8 mouse cellular contexts compared by ENCODE assay signal in the genomic region with DNA sequence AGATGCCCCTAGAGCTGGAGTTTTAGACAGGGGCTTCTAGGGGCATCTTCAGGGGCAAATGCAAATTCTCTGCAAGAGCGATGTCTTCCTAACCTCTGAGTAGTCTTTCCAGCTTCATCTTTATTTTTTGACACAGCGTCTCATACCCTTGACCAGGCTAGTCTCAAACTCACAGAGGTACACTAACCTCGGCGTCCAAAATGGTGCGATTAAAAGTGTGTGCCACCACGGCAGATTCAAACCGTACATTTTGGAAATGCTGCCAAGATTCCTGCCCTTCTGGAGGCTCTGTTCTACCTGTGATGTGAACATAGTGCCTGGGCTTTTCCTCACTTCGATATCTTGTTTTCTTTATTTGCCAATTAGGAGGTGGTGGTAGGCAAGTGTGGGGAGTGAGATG. TPM values are rescaled to one million over a fixed set of nuclear protein-coding genes. Genes with fewer than 3 reads are reported as not detected.
A peak's percentile ranks its signal among the peaks of the same experiment; 100 is the strongest.
DNase-seq lines count a peak whose midpoint lies in the region; ATAC-seq and TF ChIP-seq lines count a peak whose summit lies in the region.

No protein-coding gene starts in this region.

- H3K4me3 ChIP-seq in heart, embryonic 10.5 days, result peak overlapping the region; percentile 85; the same call in 1 of the 2 replicates
- H3K4me3 ChIP-seq in MEL (ENCODE audit: control insufficient read depth in 1 of 2, insufficient read depth in 1 of 2, low read depth in 2 of 2, low read length in 2 of 2), result peak overlapping the region in 1 of 2 experiments; percentile 23; a peak in 2 of 4 replicates
- H3K4me3 ChIP-seq in forebrain, embryonic 16.5 days (replicated peaks; ENCODE audit: low read length), result no peak overlapping the region
- H3K4me3 ChIP-seq in liver, postnatal 0 days (ENCODE audit: low read depth, low read length), result no peak overlapping the region

- TF ChIP-seq POLR2A in MEL (IDR thresholded peaks at IDR 0.05; ENCODE audit: control insufficient read depth in 1 of 2, insufficient read depth in 1 of 2, low read depth in 1 of 2, low read length in 2 of 2, poor library complexity in 1 of 2), result no peak

- H3K4me2 ChIP-seq in forebrain, embryonic 16.5 days (ENCODE audit: low read length), result peak overlapping the region; percentile 69; the same call in 1 of the 2 replicates
- H3K4me2 ChIP-seq in liver, postnatal 0 days (ENCODE audit: low read depth, low read length), result peak overlapping the region; percentile 48

- no peaks in the 10 kb centered on the region; the same call in 1 of the 2 replicates for H3K36me3 ChIP-seq in heart, embryonic 10.5 days
- H3K36me3 ChIP-seq in MEL (ENCODE audit: control insufficient read depth in 1 of 2, insufficient read depth in 2 of 2, low read length in 2 of 2), result peaks cover 0 to 11% of the 10 kb centered on the region in 2 experiments; a peak in 2 of 4 replicates
- H3K36me3 ChIP-seq in forebrain, embryonic 16.5 days (ENCODE audit: control insufficient read depth, insufficient read depth), result no peaks in the 10 kb centered on the region
- no peaks in the 10 kb centered on the region for H3K36me3 ChIP-seq in liver, postnatal 0 days (replicated peaks; ENCODE audit: insufficient read depth, low read length)

- H3K9me3 ChIP-seq in heart, embryonic 10.5 days, result no peaks in the 10 kb centered on the region; the same call in 1 of the 2 replicates
- H3K9me3 ChIP-seq in MEL (replicated peaks; ENCODE audit: insufficient read depth, low read length), result no peaks in the 10 kb centered on the region
- 0 out of 2 replicates have a peak, but pooled peaks cover 4% of the 10 kb centered on the region for H3K9me3 ChIP-seq in forebrain, embryonic 16.5 days (ENCODE audit: control insufficient read depth, low read length)
- H3K9me3 ChIP-seq in liver, postnatal 0 days (ENCODE audit: low read length), result no peaks in the 10 kb centered on the region

- 0 out of 2 replicates have a peak, but pooled peaks cover 4% of the 10 kb centered on the region for H3K27me3 ChIP-seq in heart, embryonic 10.5 days (ENCODE audit: insufficient read depth, poor library complexity, severe bottlenecking)
- no peaks in the 10 kb centered on the region for H3K27me3 ChIP-seq in MEL (ENCODE audit: control insufficient read depth in 1 of 2, insufficient read depth in 2 of 2, low read length in 2 of 2)
- H3K27me3 ChIP-seq in forebrain, embryonic 16.5 days (replicated peaks; ENCODE audit: control insufficient read depth, insufficient read depth, low read length), result no peaks in the 10 kb centered on the region
- H3K27me3 ChIP-seq in liver, postnatal 0 days (ENCODE audit: insufficient read depth, low read length), result no peaks in the 10 kb centered on the region

- 0 out of 2 replicates have a peak overlapping the region, but pooled peaks have one; percentile 49 for H3K27ac ChIP-seq in heart, embryonic 10.5 days
- no peak overlapping the region for H3K27ac ChIP-seq in MEL (ENCODE audit: control insufficient read depth, low read depth, low read length)
- H3K27ac ChIP-seq in forebrain, embryonic 16.5 days (ENCODE audit: low read length), result no peak overlapping the region
- H3K27ac ChIP-seq in liver, postnatal 0 days (ENCODE audit: low read depth), result no peak overlapping the region

- no peak for TF ChIP-seq CTCF in MEL (IDR thresholded peaks at IDR 0.05 in 2 of 3, conservative IDR thresholded peaks at IDR 0.05 in 1 of 3; ENCODE audit: control insufficient read depth in 1 of 3, insufficient read depth in 1 of 3, low read depth in 2 of 3, low read length in 3 of 3, poor library complexity in 1 of 3, severe bottlenecking in 1 of 3)
- no peak for TF ChIP-seq CTCF in liver, postnatal 0 days (IDR thresholded peaks at IDR 0.05; ENCODE audit: low read depth)

- WGBS in heart, embryonic 10.5 days, result 86% methylated on average over 8 of the region's 8 CpGs
- WGBS in forebrain, embryonic 16.5 days, result 95% methylated on average over 8 of the region's 8 CpGs
- WGBS in liver, postnatal 0 days (ENCODE audit: insufficient replicate concordance), result 91% methylated on average over 8 of the region's 8 CpGs

- 0 out of 2 replicates have a peak overlapping the region, but pooled peaks have one; percentile 22 for H3K9ac ChIP-seq in MEL (ENCODE audit: control insufficient read depth, low read depth, low read length, poor library complexity, severe bottlenecking)
- H3K9ac ChIP-seq in forebrain, embryonic 16.5 days (replicated peaks; ENCODE audit: low read depth, low read length), result no peak overlapping the region
- H3K9ac ChIP-seq in liver, postnatal 0 days (replicated peaks), result no peak overlapping the region

- H3K4me1 ChIP-seq in heart, embryonic 10.5 days, result peaks cover 23% of the 10 kb centered on the region
- H3K4me1 ChIP-seq in MEL (ENCODE audit: control insufficient read depth in 1 of 2, insufficient read depth in 2 of 2, low read length in 2 of 2), result peaks cover 2 to 9% of the 10 kb centered on the region in 2 experiments; a peak in 3 of 4 replicates
- H3K4me1 ChIP-seq in forebrain, embryonic 16.5 days (replicated peaks; ENCODE audit: control insufficient read depth, insufficient read depth, low read length), result peaks cover 21% of the 10 kb centered on the region
- H3K4me1 ChIP-seq in liver, postnatal 0 days (ENCODE audit: insufficient read depth), result peaks cover 21% of the 10 kb centered on the region

- TF ChIP-seq EP300 in MEL (IDR thresholded peaks at IDR 0.05; ENCODE audit: low read depth in 1 of 2, low read length in 2 of 2), result no peak
- TF ChIP-seq EP300 in liver, postnatal 0 days (IDR thresholded peaks at IDR 0.05; ENCODE audit: low read depth), result no peak

- ATAC-seq in forebrain, embryonic 16.5 days, result peak; percentile 6; the same call in 1 of the 2 replicates
- ATAC-seq in liver, postnatal 0 days, result no peak

- TF ChIP-seq RAD21 in MEL (IDR thresholded peaks at IDR 0.05; ENCODE audit: low read depth, low read length), result no peak

- DNase-seq in heart, embryonic 10.5 days (ENCODE audit: low spot score), result no peak
- DNase-seq in heart, adult 8-10 months (ENCODE audit: low spot score), result no peak
- no peak for DNase-seq in MEL (ENCODE audit: low read depth, low spot score)
- no peak for DNase-seq in liver, postnatal 0 days
- DNase-seq in urinary bladder, postnatal 10 days (ENCODE audit: low spot score), result no peak
- no peak for DNase-seq in layer of hippocampus, adult 11-12 months (ENCODE audit: low spot score)
- DNase-seq in layer of hippocampus, postnatal 25 days (ENCODE audit: extremely low spot score in 1 of 2, low spot score in 1 of 2), result no peak

- H3K79me2 ChIP-seq in MEL (ENCODE audit: control insufficient read depth, insufficient read depth, low read length, poor library complexity), result peaks cover 16% of the 10 kb centered on the region

RNA-seq across cellular contexts. Expression of a gene that starts 0.6 kb away (rescaled TPM):
- 12.2 and 13.1 TPM in 2 replicates for polyA plus RNA-seq in heart, embryonic 10.5 days (2016; fragmentation: Nextera tagmentation; extraction: Ambion mirVana)
- 1 to 10 TPM; 4.2 to 6.0 (median 5.3) TPM for total RNA-seq in heart, adult 8-10 months (2022)
- total RNA-seq in MEL (2012; rRNA removed), result 11.5 and 13.7 TPM in 2 replicates
- 10 to 100 TPM in 1 of 2 experiments, not detected in 1; 10.1 TPM for polyA plus RNA-seq in MEL (2012; ENCODE audit: insufficient read depth in 1 of 2, insufficient read length in 2 of 2, low read depth in 1 of 2, low replicate concordance in 2 of 2, missing spikeins in 1 of 2)
- polyA plus RNA-seq in forebrain, embryonic 16.5 days (2015; fragmentation: Nextera tagmentation; extraction: Ambion mirVana), result 25.4 and 28.3 TPM in 2 replicates
- 3.2 and 3.6 TPM in 2 replicates for polyA plus RNA-seq in liver, postnatal 0 days (2015; fragmentation: Nextera tagmentation; extraction: Ambion mirVana)
- total RNA-seq in layer of hippocampus, postnatal 25 days (2021), result 10 to 100 TPM; 13.2 to 14.2 TPM

RNA-seq across cellular contexts. Expression of a gene that starts 0.9 kb away (rescaled TPM):
- polyA plus RNA-seq in heart, embryonic 10.5 days (2016; fragmentation: Nextera tagmentation; extraction: Ambion mirVana), result 1.7 and 2.1 TPM in 2 replicates
- total RNA-seq in heart, adult 8-10 months (2022), result not detected
- total RNA-seq in MEL (2012; rRNA removed), result not detected in 2 replicates
- polyA plus RNA-seq in MEL (2012; ENCODE audit: insufficient read depth in 1 of 2, insufficient read length in 2 of 2, low read depth in 1 of 2, low replicate concordance in 2 of 2, missing spikeins in 1 of 2), result not detected
- polyA plus RNA-seq in forebrain, embryonic 16.5 days (2015; fragmentation: Nextera tagmentation; extraction: Ambion mirVana), result 3.9 and 4.9 TPM in 2 replicates
- polyA plus RNA-seq in liver, postnatal 0 days (2015; fragmentation: Nextera tagmentation; extraction: Ambion mirVana), result 0.17 TPM in 1 of 2 replicates, not detected in the other
- total RNA-seq in layer of hippocampus, postnatal 25 days (2021), result under 1 TPM; 0.42 to 0.49 TPM

RNA-seq across cellular contexts. Expression of a gene that starts 24.7 kb away (rescaled TPM):
- polyA plus RNA-seq in heart, embryonic 10.5 days (2016; fragmentation: Nextera tagmentation; extraction: Ambion mirVana), result 5.7 and 6.1 TPM in 2 replicates
- total RNA-seq in heart, adult 8-10 months (2022), result 1 to 10 TPM; 5.8 to 9.9 (median 7.8) TPM
- 2.7 and 3.0 TPM in 2 replicates for total RNA-seq in MEL (2012; rRNA removed)
- polyA plus RNA-seq in MEL (2012; ENCODE audit: insufficient read depth in 1 of 2, insufficient read length in 2 of 2, low read depth in 1 of 2, low replicate concordance in 2 of 2, missing spikeins in 1 of 2), result 1 to 10 TPM in 1 of 2 experiments, not detected in 1; 7.7 TPM
- 1.7 and 2.1 TPM in 2 replicates for polyA plus RNA-seq in forebrain, embryonic 16.5 days (2015; fragmentation: Nextera tagmentation; extraction: Ambion mirVana)
- 0.78 and 0.82 TPM in 2 replicates for polyA plus RNA-seq in liver, postnatal 0 days (2015; fragmentation: Nextera tagmentation; extraction: Ambion mirVana)
- total RNA-seq in layer of hippocampus, postnatal 25 days (2021), result 1 to 10 TPM; 1.8 to 2.6 TPM

RNA-seq across cellular contexts. Expression of a gene that starts 30.0 kb away (rescaled TPM):
- polyA plus RNA-seq in heart, embryonic 10.5 days (2016; fragmentation: Nextera tagmentation; extraction: Ambion mirVana), result 10.8 and 12.1 TPM in 2 replicates
- 1 to 10 TPM; 4.1 to 4.7 (median 4.5) TPM for total RNA-seq in heart, adult 8-10 months (2022)
- 3.1 and 3.4 TPM in 2 replicates for total RNA-seq in MEL (2012; rRNA removed)
- polyA plus RNA-seq in MEL (2012; ENCODE audit: insufficient read depth in 1 of 2, insufficient read length in 2 of 2, low read depth in 1 of 2, low replicate concordance in 2 of 2, missing spikeins in 1 of 2), result 1 to 10 TPM in 1 of 2 experiments, not detected in 1; 6.5 TPM
- polyA plus RNA-seq in forebrain, embryonic 16.5 days (2015; fragmentation: Nextera tagmentation; extraction: Ambion mirVana), result 17.1 and 22.4 TPM in 2 replicates
- 5.2 and 5.8 TPM in 2 replicates for polyA plus RNA-seq in liver, postnatal 0 days (2015; fragmentation: Nextera tagmentation; extraction: Ambion mirVana)
- 10 to 100 TPM; 17.9 to 19.7 TPM for total RNA-seq in layer of hippocampus, postnatal 25 days (2021)

RNA-seq across cellular contexts. Expression of a gene that starts 30.4 kb away (rescaled TPM):
- polyA plus RNA-seq in heart, embryonic 10.5 days (2016; fragmentation: Nextera tagmentation; extraction: Ambion mirVana), result 132 and 142 TPM in 2 replicates
- total RNA-seq in heart, adult 8-10 months (2022), result 10 to 100 TPM; 63.5 to 76.4 (median 68.8) TPM
- 333 and 345 TPM in 2 replicates for total RNA-seq in MEL (2012; rRNA removed)
- 100 to 1,000 TPM in 1 of 2 experiments, not detected in 1; 234 TPM for polyA plus RNA-seq in MEL (2012; ENCODE audit: insufficient read depth in 1 of 2, insufficient read length in 2 of 2, low read depth in 1 of 2, low replicate concordance in 2 of 2, missing spikeins in 1 of 2)
- 116 and 118 TPM in 2 replicates for polyA plus RNA-seq in forebrain, embryonic 16.5 days (2015; fragmentation: Nextera tagmentation; extraction: Ambion mirVana)
- 38.9 and 41.0 TPM in 2 replicates for polyA plus RNA-seq in liver, postnatal 0 days (2015; fragmentation: Nextera tagmentation; extraction: Ambion mirVana)
- 10 to 100 TPM; 72.4 to 84.8 TPM for total RNA-seq in layer of hippocampus, postnatal 25 days (2021)
